Mouse (Mus musculus) thymus, postnatal 0 days (tissue): ENCODE results near the gene Cpne2. TPM values are rescaled to one million over a fixed set of nuclear protein-coding genes. Genes with fewer than 3 reads are reported as not detected.

Experiments
- DNase-seq: peaks from one replicate; pipeline ENCODE4 v3.0.0-alpha.2; 2015; ENCODE audit warnings: low spot score
- polyA plus RNA-seq: library from polyadenylated mRNA; unstranded; fragments of >200 nt; fragmentation: Nextera tagmentation; extraction: Ambion mirVana; gene quantifications from 2 replicates; pipeline ENCODE4 v1.2.1, GENCODE M21; 2015

Cpne2 gene
- polyA plus RNA-seq: 2.9 and 3.0 TPM in 2 replicates

GRCm38 (mm10) chr8:94532873-94533671 lies at the start of gene Cpne2:
Gene Cpne2 (plus strand): TSS chr8:94532990.
- DNase-seq: peak; percentile 62

- DNase-seq: no peak
Measured at GRCm38 (mm10) chr8:94485288-94485687, 47.5 kb upstream of the Cpne2 start.

GRCm38 (mm10) chr8:94485882-94486281 lies 46.9 kb upstream of the Cpne2 start:
- DNase-seq: peak; percentile 50

- DNase-seq: no peak
Measured at GRCm38 (mm10) chr8:94488016-94488415, 44.8 kb upstream of the Cpne2 start.

GRCm38 (mm10) chr8:94489809-94490483 lies 42.8 kb upstream of the Cpne2 start:
- DNase-seq: no peak

- peak; percentile 70 for DNase-seq
Measured at GRCm38 (mm10) chr8:94492021-94492681, 40.6 kb upstream of the Cpne2 start.

- no peak for DNase-seq
Measured at GRCm38 (mm10) chr8:94493240-94493639, 39.5 kb upstream of the Cpne2 start.

GRCm38 (mm10) chr8:94515430-94516208 lies 17.2 kb upstream of the Cpne2 start:
- DNase-seq: no peak

GRCm38 (mm10) chr8:94516209-94516593 lies 16.6 kb upstream of the Cpne2 start:
- no peak for DNase-seq

GRCm38 (mm10) chr8:94516766-94517165 lies 16.0 kb upstream of the Cpne2 start:
- DNase-seq: no peak

- no peak for DNase-seq
Measured at GRCm38 (mm10) chr8:94518331-94518730, 14.5 kb upstream of the Cpne2 start.

GRCm38 (mm10) chr8:94519021-94519420 lies 13.8 kb upstream of the Cpne2 start:
- no peak for DNase-seq

GRCm38 (mm10) chr8:94521481-94521880 lies 11.3 kb upstream of the Cpne2 start:
- no peak for DNase-seq

- DNase-seq: no peak
Measured at GRCm38 (mm10) chr8:94522482-94522881, 10.3 kb upstream of the Cpne2 start.

- DNase-seq: no peak
Measured at GRCm38 (mm10) chr8:94524554-94524953, 8.2 kb upstream of the Cpne2 start.

GRCm38 (mm10) chr8:94527178-94527577 lies 5.6 kb upstream of the Cpne2 start:
- no peak for DNase-seq

GRCm38 (mm10) chr8:94528245-94528644 lies 4.5 kb upstream of the Cpne2 start:
- DNase-seq: peak; percentile 48

GRCm38 (mm10) chr8:94529875-94530274 lies 2.9 kb upstream of the Cpne2 start:
- DNase-seq: no peak

- no peak for DNase-seq
Measured at GRCm38 (mm10) chr8:94530643-94531042, 2.1 kb upstream of the Cpne2 start.

- DNase-seq: no peak
Measured at GRCm38 (mm10) chr8:94532000-94532399, 790 bp upstream of the Cpne2 start.

GRCm38 (mm10) chr8:94532525-94532872 lies 291 bp upstream of the Cpne2 start:
- DNase-seq: no peak
